21 mouse cellular contexts compared by ENCODE assay signal in the genomic region with DNA sequence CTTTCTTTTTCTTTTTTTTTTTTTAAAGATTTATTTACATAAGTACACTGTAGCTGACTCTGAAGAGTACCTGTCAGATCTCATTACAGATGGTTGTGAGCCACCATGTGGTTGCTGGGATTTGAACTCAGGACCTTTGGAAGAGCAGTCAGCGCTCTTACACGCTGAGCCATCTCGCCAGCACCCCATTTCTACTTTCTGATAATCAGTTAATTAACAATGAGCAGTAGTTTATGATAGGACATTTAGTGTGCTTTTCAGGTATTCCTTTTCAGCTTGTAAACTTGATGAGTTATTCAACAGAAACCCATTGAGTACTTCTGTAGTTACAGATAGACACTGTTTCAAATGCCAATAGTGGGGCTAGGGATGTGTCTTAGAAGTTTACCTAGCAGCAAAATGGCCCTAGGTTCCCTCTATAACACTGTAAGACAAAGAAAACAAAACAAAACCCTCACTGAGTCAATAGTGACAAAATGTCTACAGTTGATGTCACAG. TPM values are rescaled to one million over a fixed set of nuclear protein-coding genes. Genes with fewer than 3 reads are reported as not detected.
A peak's percentile ranks its signal among the peaks of the same experiment; 100 is the strongest.
DNase-seq lines count a peak whose midpoint lies in the region; ATAC-seq lines count a peak whose summit lies in the region.
"Had no signal": no experiment of that assay in that cellular context is flagged by ENCODE, and none has a peak within 500 bp of the region (broad histone marks: within the 10 kb centered on the region; RNA-seq: fewer than 3 reads in every experiment).

No protein-coding gene starts in this region.

- H3K36me3 ChIP-seq in forebrain, embryonic 13.5 days (ENCODE audit: poor library complexity, severe bottlenecking), result peaks cover 6% of the 10 kb centered on the region
- peaks cover 48% of the 10 kb centered on the region for H3K36me3 ChIP-seq in forebrain, embryonic 10.5 days (replicated peaks)
- peaks cover 46% of the 10 kb centered on the region for H3K36me3 ChIP-seq in midbrain, embryonic 10.5 days
- peaks cover 2% of the 10 kb centered on the region; the same call in 1 of the 2 replicates for H3K36me3 ChIP-seq in midbrain, embryonic 11.5 days (ENCODE audit: control insufficient read depth, insufficient read depth, low read length)
- H3K36me3 ChIP-seq in midbrain, embryonic 15.5 days (replicated peaks), result no peaks in the 10 kb centered on the region

- 95% methylated on average over 3 of the region's 3 CpGs for WGBS in forebrain, embryonic 13.5 days
- 96% methylated on average over 3 of the region's 3 CpGs for WGBS in forebrain, embryonic 10.5 days
- WGBS in midbrain, embryonic 10.5 days, result 97% methylated on average over 3 of the region's 3 CpGs
- WGBS in midbrain, embryonic 11.5 days, result 97% methylated on average over 3 of the region's 3 CpGs
- 98% methylated on average over 3 of the region's 3 CpGs for WGBS in midbrain, embryonic 15.5 days

- intact Hi-C loops in heart, postnatal 36 days (cut with DNase I), result loop anchor here (5.0 kb wide), 1 partner anchor 37 kb away; no protein-coding TSS in a partner anchor

- no peak overlapping the region for H3K27ac ChIP-seq in forebrain, embryonic 13.5 days
- H3K27ac ChIP-seq in forebrain, embryonic 10.5 days, result no peak overlapping the region
- no peak overlapping the region for H3K27ac ChIP-seq in midbrain, embryonic 10.5 days (replicated peaks)
- H3K27ac ChIP-seq in midbrain, embryonic 11.5 days (ENCODE audit: low read depth, low read length), result no peak overlapping the region
- no peak overlapping the region for H3K27ac ChIP-seq in midbrain, embryonic 15.5 days
- H3K27ac ChIP-seq: embryonic facial prominence, embryonic 13.5 days; heart, embryonic 10.5 days; liver, embryonic 12.5 days had no signal

- peaks cover 48% of the 10 kb centered on the region for H3K4me1 ChIP-seq in forebrain, embryonic 13.5 days
- H3K4me1 ChIP-seq in forebrain, embryonic 10.5 days, result peaks cover 29% of the 10 kb centered on the region
- H3K4me1 ChIP-seq in midbrain, embryonic 10.5 days, result peaks cover 27% of the 10 kb centered on the region
- peaks cover 10% of the 10 kb centered on the region for H3K4me1 ChIP-seq in midbrain, embryonic 11.5 days (ENCODE audit: control insufficient read depth, insufficient read depth, low read length)
- H3K4me1 ChIP-seq in midbrain, embryonic 15.5 days, result peaks cover 44% of the 10 kb centered on the region

- DNase-seq in forebrain, embryonic 10.5 days (ENCODE audit: extremely low spot score, low spot score), result no peak
- no peak for DNase-seq in midbrain, embryonic 10.5 days (ENCODE audit: low spot score)
- no peak for DNase-seq in midbrain, embryonic 11.5 days (ENCODE audit: low spot score, missing footprints)
- DNase-seq in heart, adult 18-20 months, result no peak
- DNase-seq in heart, postnatal 36 days, result no peak
- no peak for DNase-seq in embryo, embryonic 10.5 days (ENCODE audit: low spot score)
- DNase-seq: adrenal gland, adult 8-10 months; cerebellum, postnatal 10 days; gastrocnemius, postnatal 36 days; heart, postnatal 10 days; kidney, adult 2 months; kidney, postnatal 10 days; lung, adult 2 months; thymus, postnatal 14 days had no signal

- no peak for ATAC-seq in forebrain, embryonic 13.5 days
- ATAC-seq in midbrain, embryonic 11.5 days (ENCODE audit: low FRiP score), result no peak
- no peak for ATAC-seq in midbrain, embryonic 15.5 days (replicated peaks)
- ATAC-seq: inflammation-experienced regulatory T-cells, adult 6 months; liver, embryonic 12.5 days; Patski had no signal

- H3K4me2 ChIP-seq in forebrain, embryonic 13.5 days, result peak overlapping the region; percentile 79
- no peak overlapping the region for H3K4me2 ChIP-seq in midbrain, embryonic 11.5 days
- peak overlapping the region; percentile 60 for H3K4me2 ChIP-seq in midbrain, embryonic 15.5 days
- H3K4me2 ChIP-seq: embryonic facial prominence, embryonic 13.5 days had no signal

- H3K9ac ChIP-seq in forebrain, embryonic 13.5 days, result no peak overlapping the region
- no peak overlapping the region for H3K9ac ChIP-seq in midbrain, embryonic 11.5 days (ENCODE audit: low read length)
- H3K9ac ChIP-seq in midbrain, embryonic 15.5 days, result no peak overlapping the region
- H3K9ac ChIP-seq: embryonic facial prominence, embryonic 13.5 days; liver, embryonic 12.5 days had no signal

- no peak overlapping the region; the same call in 1 of the 2 replicates for H3K4me3 ChIP-seq in forebrain, embryonic 13.5 days
- H3K4me3 ChIP-seq in forebrain, embryonic 10.5 days, result no peak overlapping the region
- peak overlapping the region; percentile 88; the same call in 1 of the 2 replicates for H3K4me3 ChIP-seq in midbrain, embryonic 10.5 days
- H3K4me3 ChIP-seq in midbrain, embryonic 11.5 days (ENCODE audit: low read depth, low read length), result no peak overlapping the region
- H3K4me3 ChIP-seq in midbrain, embryonic 15.5 days, result peak overlapping the region; percentile 100; the same call in 1 of the 2 replicates
- H3K4me3 ChIP-seq: embryonic facial prominence, embryonic 13.5 days; heart, embryonic 10.5 days; liver, embryonic 12.5 days had no signal

- no peaks in the 10 kb centered on the region for H3K9me3 ChIP-seq in forebrain, embryonic 13.5 days (replicated peaks)
- no peaks in the 10 kb centered on the region for H3K9me3 ChIP-seq in forebrain, embryonic 10.5 days
- no peaks in the 10 kb centered on the region for H3K9me3 ChIP-seq in midbrain, embryonic 10.5 days (replicated peaks)
- H3K9me3 ChIP-seq in midbrain, embryonic 11.5 days (ENCODE audit: control insufficient read depth, low read length), result no peaks in the 10 kb centered on the region
- H3K9me3 ChIP-seq in midbrain, embryonic 15.5 days, result no peaks in the 10 kb centered on the region
- H3K9me3 ChIP-seq: embryonic facial prominence, embryonic 13.5 days; heart, embryonic 10.5 days; liver, embryonic 12.5 days had no signal

- H3K27me3 ChIP-seq in forebrain, embryonic 13.5 days, result no peaks in the 10 kb centered on the region
- H3K27me3 ChIP-seq in forebrain, embryonic 10.5 days (ENCODE audit: poor library complexity, severe bottlenecking), result no peaks in the 10 kb centered on the region
- H3K27me3 ChIP-seq in midbrain, embryonic 10.5 days (ENCODE audit: low read depth, poor library complexity, severe bottlenecking), result no peaks in the 10 kb centered on the region
- H3K27me3 ChIP-seq in midbrain, embryonic 11.5 days (ENCODE audit: control insufficient read depth, insufficient read depth, low read length), result no peaks in the 10 kb centered on the region
- no peaks in the 10 kb centered on the region for H3K27me3 ChIP-seq in midbrain, embryonic 15.5 days (replicated peaks)
- H3K27me3 ChIP-seq: embryonic facial prominence, embryonic 13.5 days; liver, embryonic 12.5 days; Patski had no signal

RNA-seq across cellular contexts. Expression of a gene that starts 3.3 kb away (rescaled TPM):
- 395 and 428 TPM in 2 replicates for polyA plus RNA-seq in forebrain, embryonic 13.5 days (2015; fragmentation: Nextera tagmentation; extraction: Ambion mirVana)
- 237 and 242 TPM in 2 replicates for polyA plus RNA-seq in forebrain, embryonic 10.5 days (2016; fragmentation: Nextera tagmentation; extraction: Ambion mirVana)
- polyA plus RNA-seq in midbrain, embryonic 10.5 days (2016; fragmentation: Nextera tagmentation; extraction: Ambion mirVana), result 306 and 368 TPM in 2 replicates
- 371 and 383 TPM in 2 replicates for polyA plus RNA-seq in midbrain, embryonic 11.5 days (2014; fragmentation: Nextera tagmentation; extraction: Ambion mirVana)
- polyA plus RNA-seq in midbrain, embryonic 15.5 days (2015; fragmentation: Nextera tagmentation; extraction: Ambion mirVana), result 644 and 648 TPM in 2 replicates
- total RNA-seq in heart, adult 18-20 months (2021), result 10 to 100 TPM; 70.9 to 79.7 TPM
- total RNA-seq in heart, postnatal 36 days (2021), result 10 to 100 TPM; 75.7 to 76.9 TPM

RNA-seq across cellular contexts. Expression of a gene that starts 14.0 kb away (rescaled TPM):
- 6.8 and 8.3 TPM in 2 replicates for polyA plus RNA-seq in forebrain, embryonic 13.5 days (2015; fragmentation: Nextera tagmentation; extraction: Ambion mirVana)
- polyA plus RNA-seq in forebrain, embryonic 10.5 days (2016; fragmentation: Nextera tagmentation; extraction: Ambion mirVana), result 7.3 and 7.8 TPM in 2 replicates
- polyA plus RNA-seq in midbrain, embryonic 10.5 days (2016; fragmentation: Nextera tagmentation; extraction: Ambion mirVana), result 5.3 and 5.8 TPM in 2 replicates
- polyA plus RNA-seq in midbrain, embryonic 11.5 days (2014; fragmentation: Nextera tagmentation; extraction: Ambion mirVana), result 6.3 and 8.5 TPM in 2 replicates
- polyA plus RNA-seq in midbrain, embryonic 15.5 days (2015; fragmentation: Nextera tagmentation; extraction: Ambion mirVana), result 6.5 TPM in 2 replicates
- total RNA-seq in heart, adult 18-20 months (2021), result 10 to 100 TPM; 12.6 to 17.2 TPM
- total RNA-seq in heart, postnatal 36 days (2021), result 10 to 100 TPM; 17.2 to 20.1 TPM

Comparison
In these comparisons a context has a peak if more than half of its experiments do, and no peak if none do; other contexts are left out.
1. H3K4me3 ChIP-seq: peak in midbrain, embryonic 10.5 days (single experiment) and midbrain, embryonic 15.5 days (single experiment); none in forebrain, embryonic 13.5 days (single experiment), forebrain, embryonic 10.5 days (single experiment) and midbrain, embryonic 11.5 days (single experiment).